Mouse (Mus musculus) heart, embryonic 13.5 days (tissue): ENCODE data around the gene Kdm1b. TPM values are rescaled to one million over a fixed set of nuclear protein-coding genes. Genes with fewer than 3 reads are reported as not detected.

Source experiments
- ATAC-seq: fragments of 200-750 bp; cut with Nextera tagmentation; 2 replicates; pipeline ENCODE4 v1.8.0; 2017; ENCODE audit warnings: moderate TSS enrichment; ENCODE audit not compliant: insufficient number of reproducible peaks, low FRiP score, low TSS enrichment; ENCODE audit errors: extremely low read depth
- H3K27ac ChIP-seq: fragments of 300-500 bp; sonication (generic); replicated peaks from 2 replicates; pipeline ENCODE4 v1.5.1; 2015; ENCODE audit warnings: moderate library complexity, mild to moderate bottlenecking, inconsistent platforms
- H3K27me3 ChIP-seq: fragments of 300-500 bp; sonication (generic); replicated peaks from 2 replicates; pipeline ENCODE4 v1.6.1; 2015; ENCODE audit warnings: mild to moderate bottlenecking, inconsistent platforms
- H3K36me3 ChIP-seq: fragments of 300-500 bp; sonication (generic); 2 replicates; pipeline ENCODE4 v1.6.1; 2015; ENCODE audit warnings: mild to moderate bottlenecking, inconsistent platforms
- H3K4me1 ChIP-seq: fragments of 300-500 bp; sonication (generic); 2 replicates; pipeline ENCODE4 v1.6.1; 2015; ENCODE audit warnings: inconsistent platforms
- H3K4me2 ChIP-seq: fragments of 300-500 bp; sonication (generic); 2 replicates; pipeline ENCODE4 v1.6.1; 2015; ENCODE audit warnings: inconsistent platforms, mild to moderate bottlenecking, moderate library complexity
- H3K4me3 ChIP-seq: fragments of 300-500 bp; sonication (generic); 2 replicates; pipeline ENCODE4 v1.5.1; 2015; ENCODE audit warnings: moderate library complexity, mild to moderate bottlenecking, inconsistent platforms
- H3K9ac ChIP-seq: fragments of 300-500 bp; sonication (generic); 2 replicates; pipeline ENCODE4 v1.6.1; 2015; ENCODE audit warnings: inconsistent platforms, mild to moderate bottlenecking, moderate library complexity
- H3K9me3 ChIP-seq: fragments of 300-500 bp; sonication (generic); 2 replicates; pipeline ENCODE4 v1.6.1; 2016; ENCODE audit warnings: inconsistent platforms
- WGBS: fragments of 180-500 bp; shearing (Covaris S2); methylation state at CpG from one replicate; pipeline ENCODE4 v1.1.7; 2015; ENCODE audit warnings: mixed read lengths; 5-methylcytosine and 5-hydroxymethylcytosine counted together
- polyA plus RNA-seq: library from polyadenylated mRNA; unstranded; fragments of >200 nt; fragmentation: Nextera tagmentation; extraction: Ambion mirVana; gene quantifications from 2 replicates; pipeline ENCODE4 v1.2.1, GENCODE M21; 2015

Kdm1b gene
- polyA plus RNA-seq, 1 experiment from 2014 or later: 6.6 TPM

DNA sequence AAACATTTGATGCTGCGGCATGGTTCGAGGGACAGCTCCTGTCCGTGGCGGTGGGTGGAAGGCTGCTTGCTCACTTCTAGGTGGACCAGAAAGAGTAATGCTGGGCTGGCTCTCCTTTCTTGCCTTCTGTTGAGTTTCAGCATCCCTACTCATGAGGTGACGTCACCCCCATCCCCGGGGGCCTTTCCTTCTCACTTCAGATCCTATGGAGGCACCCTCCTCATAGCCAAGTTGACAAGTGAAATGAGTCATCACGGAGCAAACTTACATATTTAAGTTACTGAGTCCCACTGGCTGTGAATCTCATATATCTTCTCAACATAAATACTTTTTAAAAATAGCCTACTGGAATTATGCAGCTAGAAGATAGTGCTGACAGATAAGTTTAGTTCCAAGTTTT, 91.5 kb downstream of the Kdm1b start:
- no peak overlapping the region for H3K4me2 ChIP-seq
- H3K9me3 ChIP-seq: peaks cover 13% of the 10 kb centered on the region
- H3K9ac ChIP-seq: no peak overlapping the region
- no peak overlapping the region for H3K27ac ChIP-seq
- peaks cover 5% of the 10 kb centered on the region for H3K4me1 ChIP-seq
- WGBS: 88% methylated on average over 7 of the region's 7 CpGs
- H3K27me3 ChIP-seq: no peaks in the 10 kb centered on the region
- no peak for ATAC-seq
- H3K36me3 ChIP-seq: peaks cover 14% of the 10 kb centered on the region
- H3K4me3 ChIP-seq: no peak overlapping the region

Other genes with a start within 250 kb of the Kdm1b start
- 22.9 and 32.9 TPM in 2 replicates for gene Kif13a, start 113.6 kb upstream of the Kdm1b start, polyA plus RNA-seq
- 3.8 and 4.1 TPM in 2 replicates for gene Nhlrc1, start 28.6 kb upstream of the Kdm1b start, polyA plus RNA-seq
- 11.9 and 13.1 TPM in 2 replicates for gene Tpmt, start 1.2 kb downstream of the Kdm1b start, polyA plus RNA-seq
- gene Dek, start 62.7 kb downstream of the Kdm1b start, polyA plus RNA-seq: 152 and 167 TPM in 2 replicates
- gene Rnf144b, start 79.2 kb downstream of the Kdm1b start, polyA plus RNA-seq: 1.4 TPM in 2 replicates